Mouse (Mus musculus) stomach, embryonic 16.5 days (tissue): ENCODE results near the gene Ring1. TPM values are rescaled to one million over a fixed set of nuclear protein-coding genes. Genes with fewer than 3 reads are reported as not detected.

Source experiments
- ATAC-seq: fragments of 200-750 bp; cut with Nextera tagmentation; 2 replicates; pipeline ENCODE4 v1.8.0; 2017; ENCODE audit warnings: moderate number of reproducible peaks, moderate TSS enrichment; ENCODE audit not compliant: insufficient read depth, low FRiP score
- H3K27ac ChIP-seq: fragments of 300-500 bp; sonication (generic); 2 replicates; pipeline ENCODE4 v1.5.1; 2014; ENCODE audit warnings: low read length
- H3K27me3 ChIP-seq: fragments of 300-500 bp; sonication (generic); 2 replicates; pipeline ENCODE4 v1.6.1; 2014; ENCODE audit warnings: low read length, control low read depth, mixed read lengths; ENCODE audit not compliant: control insufficient read depth, insufficient read depth
- H3K36me3 ChIP-seq: fragments of 300-500 bp; sonication (generic); 2 replicates; pipeline ENCODE4 v1.6.1; 2014; ENCODE audit warnings: low read length; ENCODE audit not compliant: control insufficient read depth, insufficient read depth
- H3K4me1 ChIP-seq: fragments of 300-500 bp; sonication (generic); 2 replicates; pipeline ENCODE4 v1.6.1; 2014; ENCODE audit warnings: low read length, control low read depth, mixed read lengths; ENCODE audit not compliant: control insufficient read depth, insufficient read depth
- H3K4me2 ChIP-seq: fragments of 300-500 bp; sonication (generic); 2 replicates; pipeline ENCODE4 v1.6.1; 2014; ENCODE audit warnings: low read depth, low read length, mixed read lengths
- H3K4me3 ChIP-seq: fragments of 300-500 bp; sonication (generic); replicated peaks from 2 replicates; pipeline ENCODE4 v1.5.1; 2014; ENCODE audit warnings: mild to moderate bottlenecking, low read length
- H3K9ac ChIP-seq: fragments of 300-500 bp; sonication (generic); 2 replicates; pipeline ENCODE4 v1.6.1; 2014; ENCODE audit warnings: low read length
- H3K9me3 ChIP-seq: fragments of 300-500 bp; sonication (generic); replicated peaks from 2 replicates; pipeline ENCODE4 v1.6.1; 2016; ENCODE audit warnings: low read length, control low read depth; ENCODE audit not compliant: control insufficient read depth
- WGBS: fragments of 180-500 bp; shearing (Covaris S2); extraction: QIAGEN DNeasy Blood & Tissue Kit; methylation state at CpG from one replicate; pipeline ENCODE4 v1.1.7; 2014; 5-methylcytosine and 5-hydroxymethylcytosine counted together
- polyA plus RNA-seq: library from polyadenylated mRNA; unstranded; fragments of >200 nt; fragmentation: Nextera tagmentation; extraction: Ambion mirVana; gene quantifications from 2 replicates; pipeline ENCODE4 v1.2.1, GENCODE M21; 2015

The Ring1 gene
- polyA plus RNA-seq, 1 experiment from 2014 or later, result 10.7 TPM

- no peak for ATAC-seq
- Histone ChIP-seq H3K9ac (peak overlapping the region; percentile 92), H3K36me3 (peaks cover 36% of the 10 kb centered on the region), H3K27me3 (no peaks in the 10 kb centered on the region), H3K4me2 (peak overlapping the region; percentile 88), H3K9me3 (no peaks in the 10 kb centered on the region), H3K4me3 (peak overlapping the region; percentile 92), H3K27ac (peak overlapping the region; percentile 93), H3K4me1 (peaks cover 42% of the 10 kb centered on the region)
- under 1% methylated on average over 53 of the region's 57 CpGs for WGBS
Measured at GRCm38 (mm10) chr17:34024861-34025755, 628 bp upstream of the Ring1 start.

- Histone ChIP-seq H3K4me2 (peak overlapping the region; percentile 88), H3K4me1 (peaks cover 27% of the 10 kb centered on the region), H3K27me3 (no peaks in the 10 kb centered on the region), H3K9me3 (no peaks in the 10 kb centered on the region), H3K27ac (no peak overlapping the region), H3K36me3 (peaks cover 26% of the 10 kb centered on the region), H3K4me3 (peak overlapping the region; percentile 92), H3K9ac (peak overlapping the region; percentile 92)
- ATAC-seq, result no peak
- 52% methylated on average over 9 of the region's 9 CpGs for WGBS
Measured at GRCm38 (mm10) chr17:34023678-34024077, 802 bp downstream of the Ring1 start.

- WGBS, result 95% methylated on average over 20 of the region's 20 CpGs
- Histone ChIP-seq H3K9me3 (no peaks in the 10 kb centered on the region), H3K9ac (no peak overlapping the region), H3K4me2 (no peak overlapping the region), H3K4me3 (no peak overlapping the region), H3K4me1 (peaks cover 22% of the 10 kb centered on the region), H3K27me3 (no peaks in the 10 kb centered on the region), H3K36me3 (peaks cover 21% of the 10 kb centered on the region), H3K27ac (no peak overlapping the region)
- ATAC-seq, result no peak
Measured at GRCm38 (mm10) chr17:34022987-34023386, 1.5 kb downstream of the Ring1 start.

- Histone ChIP-seq H3K27me3 (no peaks in the 10 kb centered on the region), H3K36me3 (peaks cover 21% of the 10 kb centered on the region), H3K4me3 (no peak overlapping the region), H3K4me2 (no peak overlapping the region), H3K9me3 (no peaks in the 10 kb centered on the region), H3K4me1 (peaks cover 22% of the 10 kb centered on the region), H3K9ac (no peak overlapping the region), H3K27ac (no peak overlapping the region)
- ATAC-seq, result no peak
- WGBS, result 89% methylated on average over 14 of the region's 14 CpGs
Measured at GRCm38 (mm10) chr17:34022414-34022783, 2.1 kb downstream of the Ring1 start.

DNA sequence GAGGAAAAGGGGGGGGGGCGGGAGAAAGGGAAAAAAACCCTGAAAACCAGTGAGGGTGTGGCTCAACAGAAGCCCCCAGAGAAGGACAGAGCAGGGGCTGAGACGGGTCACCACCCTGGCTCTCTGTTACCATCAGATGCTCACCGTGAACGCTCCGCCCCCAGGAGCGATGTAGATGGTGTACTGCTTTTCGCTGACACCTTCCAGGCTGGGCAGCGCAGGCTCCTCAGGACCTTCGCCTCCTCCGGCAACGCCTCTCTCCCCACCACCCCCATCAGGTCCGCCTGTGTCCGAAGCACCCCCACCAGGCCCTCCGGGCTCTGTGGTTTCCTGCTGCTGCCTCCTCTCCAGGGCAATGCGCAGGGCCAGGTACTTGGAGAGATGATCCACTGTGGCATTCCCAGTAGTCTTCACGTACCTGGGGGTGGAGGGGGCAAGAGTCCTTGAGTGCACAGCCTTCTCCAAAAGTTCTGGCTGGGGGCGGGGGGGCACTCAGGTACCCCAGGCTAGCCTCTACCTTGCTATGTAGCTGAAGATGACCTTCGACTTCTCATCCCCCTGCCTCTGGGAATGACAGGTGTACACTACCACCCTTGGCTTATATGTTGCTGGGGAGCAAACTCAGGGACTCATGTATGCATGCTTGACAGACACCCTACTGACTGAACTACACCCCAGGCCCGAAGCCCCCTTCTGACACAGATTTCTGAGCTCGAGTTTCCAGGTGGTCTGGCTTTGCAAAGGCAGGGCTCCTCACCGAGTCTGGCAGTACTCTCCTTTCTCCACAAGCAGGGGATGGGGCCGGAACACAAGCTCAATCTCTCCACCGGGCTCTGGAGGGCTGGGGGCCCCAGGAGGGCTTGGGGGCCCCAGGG is 2.7 kb downstream of the Ring1 start:
- 93% methylated on average over 23 of the region's 23 CpGs for WGBS
- Histone ChIP-seq H3K27ac (no peak overlapping the region), H3K36me3 (peaks cover 21% of the 10 kb centered on the region), H3K4me2 (no peak overlapping the region), H3K9me3 (no peaks in the 10 kb centered on the region), H3K4me1 (peaks cover 17% of the 10 kb centered on the region), H3K4me3 (no peak overlapping the region), H3K9ac (no peak overlapping the region), H3K27me3 (no peaks in the 10 kb centered on the region)
- no peak for ATAC-seq

- no peaks in the 10 kb centered on the region for H3K36me3 ChIP-seq
- H3K4me1 ChIP-seq, result no peaks in the 10 kb centered on the region
- 93% methylated on average over 8 of the region's 8 CpGs for WGBS
- H3K9ac ChIP-seq, result no peak overlapping the region
- H3K27me3 ChIP-seq, result no peaks in the 10 kb centered on the region
- H3K27ac ChIP-seq, result no peak overlapping the region
- ATAC-seq, result no peak
- no peaks in the 10 kb centered on the region for H3K9me3 ChIP-seq
- H3K4me3 ChIP-seq, result no peak overlapping the region
- no peak overlapping the region for H3K4me2 ChIP-seq
Measured at GRCm38 (mm10) chr17:34013436-34013835, 11.0 kb downstream of the Ring1 start.

- Histone ChIP-seq H3K9me3 (no peaks in the 10 kb centered on the region), H3K4me1 (no peaks in the 10 kb centered on the region), H3K27me3 (no peaks in the 10 kb centered on the region; the same call in 1 of the 2 replicates), H3K4me3 (no peak overlapping the region), H3K4me2 (no peak overlapping the region), H3K27ac (no peak overlapping the region), H3K9ac (no peak overlapping the region), H3K36me3 (no peaks in the 10 kb centered on the region)
- 71% methylated on average over 5 of the region's 5 CpGs for WGBS
- ATAC-seq, result no peak
Measured at GRCm38 (mm10) chr17:34010156-34010555, 14.3 kb downstream of the Ring1 start.

DNA sequence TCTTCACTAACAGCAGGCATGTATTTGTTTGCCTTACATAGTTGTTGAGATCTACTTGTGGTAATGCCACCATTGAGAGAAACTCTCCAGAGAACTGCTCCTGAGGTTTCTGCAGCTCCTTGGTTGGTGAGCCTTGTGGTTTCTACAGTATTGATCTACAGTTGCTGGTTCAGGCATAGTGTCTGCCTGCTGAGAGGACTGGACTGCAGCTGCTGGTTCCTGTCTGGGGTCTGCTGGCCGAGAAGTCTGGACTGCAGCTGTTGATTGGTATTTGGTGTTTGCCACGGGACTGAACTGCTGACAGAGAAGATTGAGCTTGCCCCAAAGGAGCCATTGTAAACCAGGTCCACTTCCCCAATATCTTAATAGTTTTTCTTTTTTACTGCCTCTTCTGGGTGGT is 17.9 kb downstream of the Ring1 start:
- no peak overlapping the region for H3K4me2 ChIP-seq

GRCm38 (mm10) chr17:34003426-34003825 is 21.1 kb downstream of the Ring1 start:
- peaks cover 9% of the 10 kb centered on the region for H3K27me3 ChIP-seq
- 4% methylated on average over 5 of the region's 5 CpGs for WGBS
- no peaks in the 10 kb centered on the region for H3K9me3 ChIP-seq
- H3K4me2 ChIP-seq, result no peak overlapping the region
- no peak overlapping the region for H3K4me3 ChIP-seq
- no peak for ATAC-seq
- no peaks in the 10 kb centered on the region for H3K36me3 ChIP-seq
- 0 out of 2 replicates have a peak, but pooled peaks cover 2% of the 10 kb centered on the region for H3K4me1 ChIP-seq
- H3K27ac ChIP-seq, result no peak overlapping the region
- H3K9ac ChIP-seq, result no peak overlapping the region

More for the DNA sequence above, 17.9 kb downstream of the Ring1 start:
- Histone ChIP-seq H3K9ac (no peak overlapping the region), H3K27ac (no peak overlapping the region), H3K36me3 (no peaks in the 10 kb centered on the region), H3K4me3 (no peak overlapping the region), H3K27me3 (no peaks in the 10 kb centered on the region; the same call in 1 of the 2 replicates), H3K4me1 (no peaks in the 10 kb centered on the region), H3K9me3 (no peaks in the 10 kb centered on the region)
- no peak for ATAC-seq
- WGBS, result 45% methylated on average over 2 of the region's 2 CpGs
